Mouse (Mus musculus) CD4-positive, CD25-positive, alpha-beta regulatory T cell, adult 4 months (primary cell): ENCODE data around the gene Ptrhd1. TPM values are rescaled to one million over a fixed set of nuclear protein-coding genes. Genes with fewer than 3 reads are reported as not detected.

Experiments
- ATAC-seq: one replicate; pipeline ENCODE4 v1.8.0; 2017
- polyA plus RNA-seq, 2 experiments: library from polyadenylated mRNA; unstranded; fragments of 100-300 nt; shearing (Covaris generic); gene quantifications; one replicate each; pipeline ENCODE4 v1.2.1; 2017

Gene Ptrhd1
- polyA plus RNA-seq, 2 experiments from 2014 or later: 4.1 to 4.5 TPM

GRCm38 (mm10) chr12:4245742-4246141, 11.9 kb downstream of the Ptrhd1 start:
- no peak for ATAC-seq

- ATAC-seq: no peak
Measured at GRCm38 (mm10) chr12:4249786-4250185, 16.0 kb downstream of the Ptrhd1 start.

GRCm38 (mm10) chr12:4252742-4253655, 19.2 kb downstream of the Ptrhd1 start:
- no peak for ATAC-seq

GRCm38 (mm10) chr12:4267765-4268164, 33.9 kb downstream of the Ptrhd1 start:
- no peak for ATAC-seq

- ATAC-seq: no peak
Measured at GRCm38 (mm10) chr12:4271078-4271477, 37.3 kb downstream of the Ptrhd1 start.

GRCm38 (mm10) chr12:4278978-4279755, 45.3 kb downstream of the Ptrhd1 start:
- ATAC-seq: peak; percentile 61

GRCm38 (mm10) chr12:4279878-4280277, 46.1 kb downstream of the Ptrhd1 start:
- no peak for ATAC-seq

- ATAC-seq: no peak
Measured at GRCm38 (mm10) chr12:4285186-4285585, 51.4 kb downstream of the Ptrhd1 start.

Other genes with a start within 250 kb of the Ptrhd1 start
- gene Efr3b, start 195.1 kb upstream of the Ptrhd1 start, polyA plus RNA-seq: under 1 TPM; 0.11 to 0.61 TPM
- gene Dnajc27, start 151.4 kb upstream of the Ptrhd1 start, polyA plus RNA-seq: 1 to 10 TPM; 2.3 to 4.9 TPM
- 1 to 10 TPM; 3.8 to 5.3 TPM for gene Adcy3, start 100.9 kb upstream of the Ptrhd1 start, polyA plus RNA-seq
- gene Cenpo, start 267 bp downstream of the Ptrhd1 start, polyA plus RNA-seq: 10 to 100 TPM; 22.5 to 36.8 TPM
- 10 to 100 TPM; 12.5 to 14.6 TPM for gene Ncoa1, start 243.2 kb downstream of the Ptrhd1 start, polyA plus RNA-seq